In genomic region chr3:93406992-93407391, GRCm38 (mm10) we compare ENCODE assay signal across 7 mouse cellular contexts. TPM values are rescaled to one million over a fixed set of nuclear protein-coding genes. Genes with fewer than 3 reads are reported as not detected.
A peak's percentile ranks its signal among the peaks of the same experiment; 100 is the strongest.
DNase-seq lines count a peak whose midpoint lies in the region; ATAC-seq and TF ChIP-seq lines count a peak whose summit lies in the region.

No protein-coding gene starts in this region.

- peak; percentile 11 to 12 for DNase-seq in left cerebral cortex, adult 18-20 months (ENCODE audit: low spot score in 2 of 2)
- DNase-seq in left cerebral cortex, adult 8-10 months (ENCODE audit: low spot score in 2 of 2): no peak
- DNase-seq in MEL (ENCODE audit: low read depth, low spot score): peak; percentile 43
- DNase-seq in lung, embryonic 14.5 days: peak; percentile 44
- peak; percentile 46 for DNase-seq in stomach, postnatal 0 days (ENCODE audit: low spot score)

- H3K27ac ChIP-seq in MEL (ENCODE audit: control insufficient read depth, low read depth, low read length): no peak overlapping the region
- no peak overlapping the region for H3K27ac ChIP-seq in bone marrow macrophage, adult 2 months (ENCODE audit: insufficient read depth, low read depth, low read length)
- H3K27ac ChIP-seq in intestine, embryonic 15.5 days: no peak overlapping the region
- H3K27ac ChIP-seq in lung, embryonic 14.5 days (ENCODE audit: low read depth): no peak overlapping the region
- no peak overlapping the region for H3K27ac ChIP-seq in stomach, postnatal 0 days (replicated peaks)

- H3K4me1 ChIP-seq in MEL (ENCODE audit: control insufficient read depth in 1 of 2, insufficient read depth in 2 of 2, low read length in 2 of 2): no peaks in the 10 kb centered on the region
- H3K4me1 ChIP-seq in bone marrow macrophage, adult 2 months (ENCODE audit: control insufficient read depth, insufficient read depth, low read length): no peaks in the 10 kb centered on the region
- no peaks in the 10 kb centered on the region for H3K4me1 ChIP-seq in intestine, embryonic 15.5 days (replicated peaks)
- no peaks in the 10 kb centered on the region for H3K4me1 ChIP-seq in lung, embryonic 14.5 days (ENCODE audit: insufficient read depth)
- no peaks in the 10 kb centered on the region for H3K4me1 ChIP-seq in stomach, postnatal 0 days (replicated peaks; ENCODE audit: control insufficient read depth, insufficient read depth)

- TF ChIP-seq POLR2A in MEL (IDR thresholded peaks at IDR 0.05; ENCODE audit: control insufficient read depth in 1 of 2, insufficient read depth in 1 of 2, low read depth in 1 of 2, low read length in 2 of 2, poor library complexity in 1 of 2): no peak
- TF ChIP-seq POLR2A in bone marrow macrophage, adult 2 months (IDR thresholded peaks at IDR 0.05; ENCODE audit: borderline replicate concordance, low read depth, low read length): no peak

- TF ChIP-seq CTCF in MEL (IDR thresholded peaks at IDR 0.05 in 2 of 3, conservative IDR thresholded peaks at IDR 0.05 in 1 of 3; ENCODE audit: control insufficient read depth in 1 of 3, insufficient read depth in 1 of 3, low read depth in 2 of 3, low read length in 3 of 3, poor library complexity in 1 of 3, severe bottlenecking in 1 of 3): peak; percentile 67 to 77 (median 70)
- peak; percentile 38; the same call in 1 of the 2 replicates for TF ChIP-seq CTCF in bone marrow macrophage, adult 2 months (IDR thresholded peaks at IDR 0.05; ENCODE audit: low read depth, low read length)
- peak; percentile 80 for TF ChIP-seq CTCF in lung, embryonic 14.5 days (IDR thresholded peaks at IDR 0.05; ENCODE audit: low read depth)
- peak; percentile 90 for TF ChIP-seq CTCF in stomach, postnatal 0 days (IDR thresholded peaks at IDR 0.05; ENCODE audit: low read depth)

- no peaks in the 10 kb centered on the region for H3K27me3 ChIP-seq in MEL (ENCODE audit: control insufficient read depth in 1 of 2, insufficient read depth in 2 of 2, low read length in 2 of 2)
- H3K27me3 ChIP-seq in intestine, embryonic 15.5 days (replicated peaks): no peaks in the 10 kb centered on the region
- H3K27me3 ChIP-seq in lung, embryonic 14.5 days (ENCODE audit: insufficient read depth, low read length): no peaks in the 10 kb centered on the region
- H3K27me3 ChIP-seq in stomach, postnatal 0 days (ENCODE audit: control insufficient read depth, insufficient read depth, low read length): no peaks in the 10 kb centered on the region

- H3K36me3 ChIP-seq in MEL (ENCODE audit: control insufficient read depth in 1 of 2, insufficient read depth in 2 of 2, low read length in 2 of 2): no peaks in the 10 kb centered on the region
- H3K36me3 ChIP-seq in intestine, embryonic 15.5 days: no peaks in the 10 kb centered on the region
- no peaks in the 10 kb centered on the region for H3K36me3 ChIP-seq in lung, embryonic 14.5 days (ENCODE audit: insufficient read depth)
- no peaks in the 10 kb centered on the region for H3K36me3 ChIP-seq in stomach, postnatal 0 days (ENCODE audit: control insufficient read depth, insufficient read depth, low read length)

- no peak overlapping the region for H3K4me3 ChIP-seq in MEL (ENCODE audit: control insufficient read depth in 1 of 2, insufficient read depth in 1 of 2, low read depth in 2 of 2, low read length in 2 of 2)
- no peak overlapping the region for H3K4me3 ChIP-seq in bone marrow macrophage, adult 2 months (ENCODE audit: insufficient read depth, low read length)
- no peak overlapping the region for H3K4me3 ChIP-seq in intestine, embryonic 15.5 days (replicated peaks)
- H3K4me3 ChIP-seq in lung, embryonic 14.5 days (ENCODE audit: low read depth, low read length): no peak overlapping the region
- H3K4me3 ChIP-seq in stomach, postnatal 0 days (ENCODE audit: low read depth, low read length): no peak overlapping the region

- no peaks in the 10 kb centered on the region for H3K79me2 ChIP-seq in MEL (ENCODE audit: control insufficient read depth, insufficient read depth, low read length, poor library complexity)

- TF ChIP-seq EP300 in MEL (IDR thresholded peaks at IDR 0.05; ENCODE audit: low read depth in 1 of 2, low read length in 2 of 2): no peak
- no peak for TF ChIP-seq EP300 in stomach, postnatal 0 days (optimal IDR thresholded peaks at IDR 0.05)

- H3K4me2 ChIP-seq in intestine, embryonic 15.5 days (replicated peaks): no peak overlapping the region
- H3K4me2 ChIP-seq in lung, embryonic 14.5 days: no peak overlapping the region
- no peak overlapping the region for H3K4me2 ChIP-seq in stomach, postnatal 0 days (replicated peaks; ENCODE audit: low read depth)

- no peaks in the 10 kb centered on the region for H3K9me3 ChIP-seq in MEL (replicated peaks; ENCODE audit: insufficient read depth, low read length)
- H3K9me3 ChIP-seq in intestine, embryonic 15.5 days: no peaks in the 10 kb centered on the region
- no peaks in the 10 kb centered on the region for H3K9me3 ChIP-seq in lung, embryonic 14.5 days (ENCODE audit: low read depth, low read length)
- no peaks in the 10 kb centered on the region for H3K9me3 ChIP-seq in stomach, postnatal 0 days (ENCODE audit: control insufficient read depth, low read length)

- no peak overlapping the region for H3K9ac ChIP-seq in MEL (ENCODE audit: control insufficient read depth, low read depth, low read length, poor library complexity, severe bottlenecking)
- H3K9ac ChIP-seq in intestine, embryonic 15.5 days: no peak overlapping the region
- no peak overlapping the region for H3K9ac ChIP-seq in lung, embryonic 14.5 days
- no peak overlapping the region for H3K9ac ChIP-seq in stomach, postnatal 0 days (ENCODE audit: low read length)

- WGBS in intestine, embryonic 15.5 days: 30% methylated on average over 5 of the region's 5 CpGs
- 31% methylated on average over 5 of the region's 5 CpGs for WGBS in lung, embryonic 14.5 days
- 23% methylated on average over 5 of the region's 5 CpGs for WGBS in stomach, postnatal 0 days

- peak; percentile 85 for ATAC-seq in intestine, embryonic 15.5 days
- peak; percentile 35; the same call in 1 of the 2 replicates for ATAC-seq in lung, embryonic 14.5 days (ENCODE audit: insufficient read depth)
- ATAC-seq in stomach, postnatal 0 days (ENCODE audit: low FRiP score, low TSS enrichment): 0 out of 2 replicates have a peak, but pooled peaks have one; percentile 53

- peak; percentile 71 for TF ChIP-seq RAD21 in MEL (IDR thresholded peaks at IDR 0.05; ENCODE audit: low read depth, low read length)

TF ChIP-seq in MEL, 35 proteins besides CTCF, POLR2A, EP300 and RAD21:
- TF ChIP-seq ZC3H11A (IDR thresholded peaks at IDR 0.05; ENCODE audit: low read depth, low read length) (peak; percentile 32), MEF2A (IDR thresholded peaks at IDR 0.05; ENCODE audit: extremely low read depth, insufficient replicate concordance, low read depth, low read length, poor library complexity, severe bottlenecking) (no peak), SMC3 (IDR thresholded peaks at IDR 0.05; ENCODE audit: low read depth, low read length) (peak; percentile 60)

RNA-seq across cellular contexts. Expression of gene Rptn, which starts 13.5 kb away (rescaled TPM):
- not detected for total RNA-seq in left cerebral cortex, adult 18-20 months (2021)
- total RNA-seq in left cerebral cortex, adult 8-10 months (2022): not detected
- not detected in 2 replicates for total RNA-seq in MEL (2012; rRNA removed)
- polyA plus RNA-seq in MEL (2012; ENCODE audit: insufficient read depth in 1 of 2, insufficient read length in 2 of 2, low read depth in 1 of 2, low replicate concordance in 2 of 2, missing spikeins in 1 of 2): not detected
- not detected in 2 replicates for polyA plus RNA-seq in bone marrow macrophage, adult 2 months (2012; ENCODE audit: insufficient read depth, insufficient read length, missing spikeins)
- not detected in 2 replicates for polyA plus RNA-seq in intestine, embryonic 15.5 days (2015; fragmentation: Nextera tagmentation; extraction: Ambion mirVana)
- polyA plus RNA-seq in lung, embryonic 14.5 days (2014; fragmentation: Nextera tagmentation; extraction: Ambion mirVana): not detected in 2 replicates
- polyA plus RNA-seq in stomach, postnatal 0 days (2015; fragmentation: Nextera tagmentation; extraction: Ambion mirVana): 181 and 233 TPM in 2 replicates

RNA-seq across cellular contexts. Expression of gene Tchh, which starts 35.1 kb away (rescaled TPM):
- total RNA-seq in left cerebral cortex, adult 18-20 months (2021): 1 to 10 TPM; 2.8 to 3.0 TPM
- total RNA-seq in left cerebral cortex, adult 8-10 months (2022): 1 to 10 TPM; 2.2 to 3.1 (median 2.5) TPM
- not detected in 2 replicates for total RNA-seq in MEL (2012; rRNA removed)
- not detected for polyA plus RNA-seq in MEL (2012; ENCODE audit: insufficient read depth in 1 of 2, insufficient read length in 2 of 2, low read depth in 1 of 2, low replicate concordance in 2 of 2, missing spikeins in 1 of 2)
- 0.16 and 0.19 TPM in 2 replicates for polyA plus RNA-seq in bone marrow macrophage, adult 2 months (2012; ENCODE audit: insufficient read depth, insufficient read length, missing spikeins)
- polyA plus RNA-seq in intestine, embryonic 15.5 days (2015; fragmentation: Nextera tagmentation; extraction: Ambion mirVana): 1.3 and 1.4 TPM in 2 replicates
- polyA plus RNA-seq in lung, embryonic 14.5 days (2014; fragmentation: Nextera tagmentation; extraction: Ambion mirVana): 1.4 and 1.9 TPM in 2 replicates
- polyA plus RNA-seq in stomach, postnatal 0 days (2015; fragmentation: Nextera tagmentation; extraction: Ambion mirVana): 0.86 and 1.1 TPM in 2 replicates

Comparison
In these comparisons a context has a peak if more than half of its experiments do, and no peak if none do; other contexts are left out.
1. DNase-seq: peak in left cerebral cortex, adult 18-20 months (2 of 2), MEL (single experiment), lung, embryonic 14.5 days (single experiment) and stomach, postnatal 0 days (single experiment); none in left cerebral cortex, adult 8-10 months (0 of 2).
2. CTCF ChIP-seq: peak in every context shown above with its lines; median percentile 90 in stomach, postnatal 0 days; 80 in lung, embryonic 14.5 days; 70 in MEL; 38 in bone marrow macrophage, adult 2 months.
3. ATAC-seq: peak in every context shown above with its lines; median percentile 85 in intestine, embryonic 15.5 days; 53 in stomach, postnatal 0 days; 35 in lung, embryonic 14.5 days.
4. RNA of gene Rptn, which starts 13.5 kb away (polyA plus RNA-seq): 181 to 233 TPM in stomach, postnatal 0 days; not detected in MEL, not detected in bone marrow macrophage, adult 2 months, not detected in intestine, embryonic 15.5 days and not detected in lung, embryonic 14.5 days; every median in the first group is over 100 times any median in the second.